In genomic region chr11:49903333-49903732, GRCm38 (mm10) we compare ENCODE assay signal across 8 mouse cellular contexts. TPM values are rescaled to one million over a fixed set of nuclear protein-coding genes. Genes with fewer than 3 reads are reported as not detected.
DNase-seq lines count a peak whose midpoint lies in the region.

No protein-coding gene starts in this region.

- intact Hi-C loops in heart, postnatal 25 days (cut with DNase I) = loop anchor here (5.0 kb wide), 1 partner anchor 54 kb away; no protein-coding TSS in a partner anchor

- peak; percentile 34 to 87 for DNase-seq in heart, adult 18-20 months
- DNase-seq in heart, postnatal 25 days (ENCODE audit: low spot score) = no peak
- peak; percentile 32 for DNase-seq in T-cell, adult 2 months (ENCODE audit: low spot score)
- peak; percentile 75 to 87 for DNase-seq in cerebellum, postnatal 4 days (ENCODE audit: low spot score in 2 of 2)
- peak; percentile 47 to 69 for DNase-seq in gastrocnemius, postnatal 4 days (ENCODE audit: low spot score in 2 of 2)
- peak; percentile 65 to 66 for DNase-seq in layer of hippocampus, postnatal 36 days
- peak; percentile 71 for DNase-seq in mesoderm, embryonic 11.5 days (ENCODE audit: low read depth, low spot score)
- DNase-seq in spleen, postnatal 4 days (ENCODE audit: low spot score in 2 of 2) = peak; percentile 66 to 91

RNA-seq across cellular contexts. Expression of gene Rasgef1c, which starts 1.7 kb away (rescaled TPM):
- total RNA-seq in heart, adult 18-20 months (2021) = under 1 TPM; 0.40 to 0.54 TPM
- total RNA-seq in heart, postnatal 25 days (2021) = under 1 TPM; 0.31 to 0.42 TPM
- 1 to 10 TPM; 2.3 TPM for total RNA-seq in gastrocnemius, postnatal 4 days (2021)
- total RNA-seq in layer of hippocampus, postnatal 36 days (2021) = 1 to 10 TPM; 1.2 to 1.6 TPM

RNA-seq across cellular contexts. Expression of gene Mapk9, which starts 56.8 kb away (rescaled TPM):
- 10 to 100 TPM; 42.4 to 45.5 TPM for total RNA-seq in heart, adult 18-20 months (2021)
- total RNA-seq in heart, postnatal 25 days (2021) = 10 to 100 TPM; 42.5 to 44.2 TPM
- total RNA-seq in gastrocnemius, postnatal 4 days (2021) = 10 to 100 TPM; 44.6 to 50.8 TPM
- 100 to 1,000 TPM; 146 to 152 TPM for total RNA-seq in layer of hippocampus, postnatal 36 days (2021)
